Mouse (Mus musculus): ENCODE measurements around the gene Cobll1. TPM values are rescaled to one million over a fixed set of nuclear protein-coding genes. Genes with fewer than 3 reads are reported as not detected.

The Cobll1 gene
- total RNA-seq, 2 experiments from 2014 or later, result 2.9 TPM; not detected in 1

DNA sequence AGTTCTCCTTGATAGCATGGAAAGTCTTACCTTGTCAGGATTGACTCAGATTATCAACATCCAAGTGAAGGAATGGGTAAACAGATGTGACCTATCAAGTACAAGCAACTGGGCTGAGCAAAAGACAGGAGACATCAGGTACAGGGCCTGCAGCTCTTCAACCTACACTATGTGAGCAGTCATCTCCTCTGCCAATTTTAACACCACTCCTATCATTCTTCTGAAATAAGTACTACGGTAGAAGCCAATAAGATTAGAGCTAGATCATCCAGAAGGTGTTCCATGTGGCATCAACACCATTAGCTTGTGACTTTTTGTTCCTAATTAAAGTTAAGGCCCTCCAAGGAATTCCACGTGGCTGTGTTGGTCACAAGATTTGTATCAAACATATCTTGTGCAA lies 121.3 kb downstream of the Cobll1 start:
- ATAC-seq (replicated peaks; ENCODE audit: low FRiP score, poor library complexity, severe bottlenecking), result no peak

DNA sequence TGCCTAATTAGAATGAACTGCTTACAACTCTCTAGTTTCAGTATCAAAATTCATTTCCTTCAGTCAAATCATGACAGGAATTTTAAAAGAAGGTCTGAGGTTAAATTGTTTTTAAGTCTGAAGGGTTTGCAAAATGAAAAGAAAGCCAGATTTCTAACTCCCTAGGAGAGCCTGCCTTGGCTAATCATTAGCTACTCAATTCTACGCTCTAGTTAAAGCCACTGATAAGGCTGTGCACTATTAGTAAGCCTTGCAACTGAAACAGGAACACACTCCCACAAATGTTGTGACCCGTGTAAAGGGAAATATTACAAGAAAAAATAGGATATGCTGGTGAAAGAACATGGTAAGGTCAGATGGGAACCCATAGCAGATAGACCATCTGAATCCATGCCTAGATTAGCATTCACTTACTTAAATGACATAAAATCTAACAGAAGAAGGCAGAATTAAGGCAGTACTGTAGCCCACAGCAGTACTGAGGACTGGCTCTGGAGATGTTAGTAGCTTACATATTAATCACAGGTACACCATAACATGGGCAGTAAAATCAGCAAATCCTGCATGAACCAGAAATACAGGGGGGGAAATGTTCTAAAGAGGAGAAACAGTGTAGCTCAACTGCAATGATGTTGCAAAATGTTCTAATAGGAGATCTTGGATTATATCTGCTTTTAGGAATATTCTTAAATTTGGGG lies 122.6 kb downstream of the Cobll1 start:
- ATAC-seq (replicated peaks; ENCODE audit: low FRiP score, poor library complexity, severe bottlenecking), result no peak

DNA sequence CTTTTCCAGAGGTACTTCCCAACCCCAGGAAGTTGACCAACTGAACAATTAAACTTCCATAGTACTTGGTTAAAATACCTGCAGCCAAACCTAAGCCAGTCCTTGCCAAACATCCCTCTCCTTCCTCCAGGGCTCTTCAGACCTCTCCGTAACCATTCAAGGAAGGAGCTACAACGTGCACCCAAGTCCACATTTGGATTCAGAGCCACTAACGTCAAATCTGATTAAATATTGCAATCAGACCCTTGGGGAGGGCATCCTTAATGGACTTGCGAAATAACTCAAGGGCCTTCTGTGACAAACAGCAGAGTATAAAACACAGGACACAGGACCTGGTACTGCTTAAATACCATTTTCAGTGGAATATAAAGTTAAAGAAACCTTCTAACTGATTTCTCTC lies 126.0 kb downstream of the Cobll1 start:
- no peak for ATAC-seq (replicated peaks; ENCODE audit: low FRiP score, poor library complexity, severe bottlenecking)

DNA sequence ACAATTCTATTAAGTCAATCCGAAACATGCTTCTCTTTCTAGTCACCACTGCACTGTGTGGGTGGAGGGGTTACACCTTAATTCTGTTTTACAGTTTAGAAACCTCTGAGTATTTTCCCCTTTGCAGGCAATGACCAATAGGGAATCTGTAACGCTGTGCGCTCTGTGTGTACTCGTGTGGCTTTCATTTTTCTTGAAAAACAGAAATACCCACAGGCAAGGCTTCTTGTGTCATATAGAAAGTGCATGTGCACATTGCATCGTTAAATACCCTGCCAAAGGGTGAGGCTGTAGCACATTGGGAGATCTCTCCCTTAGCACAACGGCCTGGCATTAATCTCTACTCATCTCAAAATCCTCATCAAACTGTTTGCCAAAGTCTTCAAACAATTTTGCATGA lies 134.6 kb downstream of the Cobll1 start:
- ATAC-seq (replicated peaks; ENCODE audit: low FRiP score, poor library complexity, severe bottlenecking), result no peak

DNA sequence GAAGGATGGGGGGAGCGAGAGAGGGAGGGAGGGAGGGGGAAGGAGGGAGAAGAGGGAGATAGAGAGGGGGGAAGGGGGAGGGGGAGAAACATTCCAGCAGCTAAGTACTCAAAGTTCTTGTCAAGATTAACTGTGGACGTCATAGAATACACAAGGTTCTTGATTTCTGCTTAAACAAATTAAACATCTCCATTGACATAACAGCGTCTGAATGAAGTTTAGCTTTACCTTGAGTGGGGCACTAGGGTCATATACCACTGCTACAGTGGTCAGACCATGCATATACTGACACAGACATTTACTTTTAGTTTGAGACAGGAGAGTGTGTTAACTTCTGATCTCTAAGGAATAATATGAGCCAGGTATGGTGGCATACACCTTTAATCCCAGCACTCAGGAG lies 135.4 kb downstream of the Cobll1 start:
- no peak for ATAC-seq (replicated peaks; ENCODE audit: low FRiP score, poor library complexity, severe bottlenecking)

DNA sequence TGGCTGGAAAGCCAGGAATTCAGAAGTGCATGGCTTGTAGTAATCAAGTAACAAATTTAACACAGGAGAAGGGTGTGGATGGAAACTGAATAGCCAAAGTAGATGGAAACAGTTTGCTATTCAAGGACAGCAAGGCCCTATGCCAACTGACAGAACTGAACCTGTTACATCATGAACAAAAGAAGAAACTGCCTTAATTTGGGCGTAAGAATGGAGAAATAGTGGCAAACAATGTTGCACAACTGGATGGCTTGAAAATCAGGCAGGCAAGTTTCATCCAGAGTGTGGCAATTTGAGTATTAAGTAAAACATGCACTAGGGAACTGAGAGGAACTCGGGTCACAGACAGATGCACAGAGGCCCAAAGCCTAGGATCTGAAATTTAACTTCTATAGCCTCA lies 137.8 kb downstream of the Cobll1 start:
- no peak for ATAC-seq (replicated peaks; ENCODE audit: low FRiP score, poor library complexity, severe bottlenecking)

DNA sequence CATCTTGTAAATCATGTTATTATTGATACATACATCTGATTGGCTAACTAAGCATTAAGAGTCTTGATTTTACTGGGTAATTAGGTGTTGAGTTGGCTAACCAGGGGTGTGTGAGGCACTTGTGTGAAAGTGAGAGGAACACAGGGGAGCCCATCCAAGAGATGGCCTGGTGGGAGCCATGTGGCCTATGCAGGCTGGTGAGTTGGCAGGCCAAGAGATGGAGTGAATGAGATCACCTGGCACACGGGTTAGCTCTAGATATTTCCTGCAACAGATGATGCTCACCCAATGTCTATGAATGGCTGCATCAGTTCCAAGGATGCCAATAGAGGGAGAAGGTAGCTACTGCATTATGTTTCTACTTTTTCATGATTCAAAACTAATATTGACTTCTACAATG lies 139.2 kb downstream of the Cobll1 start:
- ATAC-seq (replicated peaks; ENCODE audit: low FRiP score, poor library complexity, severe bottlenecking), result no peak

DNA sequence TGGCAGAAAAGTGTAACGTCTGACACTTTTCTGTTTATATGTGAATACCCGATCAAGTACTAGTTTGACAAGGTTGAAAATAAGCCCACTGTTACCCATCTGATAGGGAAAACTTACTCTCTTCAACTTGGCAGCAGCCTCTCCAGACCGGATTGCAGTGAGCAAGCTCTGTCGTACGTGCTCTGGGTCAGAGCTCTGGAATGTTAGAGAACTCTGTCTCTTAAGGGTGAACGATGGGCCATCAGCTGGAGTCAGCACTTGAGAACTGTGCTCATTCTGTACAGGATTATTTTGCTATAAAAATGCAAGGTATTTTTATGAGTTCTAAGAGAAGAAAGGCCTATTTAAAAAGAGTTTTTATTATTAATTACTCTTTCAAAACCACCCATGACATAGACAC lies 143.6 kb downstream of the Cobll1 start:
- ATAC-seq (replicated peaks; ENCODE audit: low FRiP score, poor library complexity, severe bottlenecking), result no peak

DNA sequence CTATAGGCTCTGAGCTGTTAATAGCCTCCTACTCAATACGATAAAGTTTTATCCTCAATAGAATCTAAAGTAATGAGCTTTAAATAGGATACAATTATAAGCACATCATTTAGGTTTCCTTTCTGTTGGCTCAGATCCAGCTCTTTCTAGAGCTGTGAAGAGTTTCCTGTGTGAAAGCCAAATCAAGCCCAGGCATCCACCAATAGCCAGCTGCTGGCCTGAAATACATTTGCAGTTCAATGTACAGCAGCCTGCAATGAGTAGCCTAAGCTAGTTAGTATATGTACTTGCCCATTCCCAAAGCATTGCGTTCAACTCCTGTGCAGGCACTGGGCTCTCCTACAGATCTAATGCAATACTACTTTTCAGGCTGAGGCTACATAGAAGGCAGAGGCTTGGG lies 145.2 kb downstream of the Cobll1 start:
- no peak for ATAC-seq (replicated peaks; ENCODE audit: low FRiP score, poor library complexity, severe bottlenecking)

DNA sequence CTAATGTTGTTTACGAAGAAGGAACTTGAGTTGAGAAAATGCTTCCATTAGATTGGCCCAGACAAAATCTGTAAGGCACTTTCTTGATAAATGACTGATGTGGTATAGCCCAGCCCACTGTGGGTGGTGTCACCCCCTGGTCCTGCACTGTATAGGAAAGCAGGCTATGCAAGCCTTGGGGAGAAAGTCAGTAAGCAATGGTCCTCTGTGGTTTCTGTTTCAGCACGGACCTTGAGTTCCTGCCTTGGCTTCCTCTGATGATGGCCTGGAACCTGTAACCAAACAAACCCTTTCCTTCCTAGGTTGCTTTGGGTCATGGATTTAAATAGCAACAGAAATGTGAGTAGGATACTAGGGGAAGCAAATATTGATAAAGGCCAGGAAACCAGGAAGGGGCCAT lies 148.2 kb downstream of the Cobll1 start:
- no peak for ATAC-seq (replicated peaks; ENCODE audit: low FRiP score, poor library complexity, severe bottlenecking)

DNA sequence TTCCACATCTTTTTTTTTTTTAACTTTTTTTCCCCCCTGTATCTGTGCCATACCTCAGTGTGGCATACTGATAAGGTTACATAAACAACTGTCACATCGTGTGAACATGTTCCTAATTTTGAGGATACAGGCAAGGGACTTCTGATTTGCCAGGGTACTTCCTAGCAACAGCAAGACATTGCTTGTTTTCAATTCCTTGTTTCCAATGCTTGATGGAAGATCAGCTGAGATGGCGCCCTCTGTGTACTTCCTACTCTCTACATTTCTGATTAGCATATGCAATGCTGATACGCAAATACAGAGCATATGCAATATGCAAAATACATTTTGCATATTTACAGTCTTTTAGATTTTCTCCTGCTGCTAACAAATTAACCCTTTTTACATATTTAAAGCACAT lies 152.0 kb downstream of the Cobll1 start:
- ATAC-seq (replicated peaks; ENCODE audit: low FRiP score, poor library complexity, severe bottlenecking), result no peak

DNA sequence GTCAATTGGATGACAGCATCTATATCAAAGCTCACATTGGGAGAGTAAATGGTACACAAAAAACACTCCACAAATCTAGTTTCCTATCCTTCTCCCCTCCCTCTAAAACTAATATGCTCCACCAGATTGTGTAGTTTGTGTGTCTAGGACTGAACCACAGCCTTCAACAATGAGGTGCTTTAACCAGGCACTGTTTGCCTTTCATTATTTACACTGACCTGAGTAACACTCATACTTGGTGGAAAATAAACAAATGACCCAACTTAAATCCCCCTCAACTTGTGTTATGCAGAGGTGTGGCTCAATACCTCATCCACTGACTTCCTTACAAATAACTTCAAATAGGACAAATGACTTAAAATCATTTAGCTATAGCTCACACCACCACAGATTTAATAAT lies 155.8 kb downstream of the Cobll1 start:
- ATAC-seq (replicated peaks; ENCODE audit: low FRiP score, poor library complexity, severe bottlenecking), result no peak

DNA sequence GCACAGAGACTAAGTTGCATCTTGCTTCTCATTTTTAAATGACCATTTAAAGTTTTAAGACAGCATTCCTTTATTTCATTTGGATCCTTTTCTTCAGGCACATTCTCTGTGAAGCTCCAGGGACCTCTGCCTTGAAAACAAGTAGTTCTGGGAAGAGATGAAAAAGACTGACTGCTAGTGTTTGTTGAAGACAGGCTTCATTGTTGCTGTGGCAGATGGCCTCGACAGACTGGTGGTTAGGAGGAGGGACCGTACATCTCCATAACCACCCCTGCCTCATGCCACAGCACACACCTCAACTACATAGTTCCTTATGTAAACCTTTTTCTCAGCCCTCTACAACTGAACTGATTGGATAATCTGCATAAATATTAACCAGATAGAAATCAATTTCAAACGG lies 161.7 kb downstream of the Cobll1 start:
- no peak for ATAC-seq (replicated peaks; ENCODE audit: low FRiP score, poor library complexity, severe bottlenecking)

DNA sequence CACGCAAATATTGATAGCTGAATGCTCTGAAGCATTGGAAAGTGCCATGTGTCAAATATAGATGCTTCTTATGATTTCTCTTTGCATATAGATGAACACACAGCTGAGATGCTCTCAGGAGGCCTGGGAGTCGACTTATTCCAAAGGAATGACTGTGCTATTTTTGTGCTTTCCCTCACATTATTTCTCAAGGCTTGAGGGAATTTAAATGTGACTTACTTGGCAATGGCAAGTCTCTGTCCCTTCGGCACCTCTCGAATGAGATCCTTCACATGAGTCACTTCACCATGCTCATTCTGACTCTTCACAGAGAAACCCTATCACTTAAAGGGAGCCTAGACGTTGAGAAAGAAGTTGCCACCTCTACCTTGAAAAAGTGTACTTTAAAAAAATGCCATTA lies 163.4 kb downstream of the Cobll1 start:
- ATAC-seq (replicated peaks; ENCODE audit: low FRiP score, poor library complexity, severe bottlenecking), result no peak

DNA sequence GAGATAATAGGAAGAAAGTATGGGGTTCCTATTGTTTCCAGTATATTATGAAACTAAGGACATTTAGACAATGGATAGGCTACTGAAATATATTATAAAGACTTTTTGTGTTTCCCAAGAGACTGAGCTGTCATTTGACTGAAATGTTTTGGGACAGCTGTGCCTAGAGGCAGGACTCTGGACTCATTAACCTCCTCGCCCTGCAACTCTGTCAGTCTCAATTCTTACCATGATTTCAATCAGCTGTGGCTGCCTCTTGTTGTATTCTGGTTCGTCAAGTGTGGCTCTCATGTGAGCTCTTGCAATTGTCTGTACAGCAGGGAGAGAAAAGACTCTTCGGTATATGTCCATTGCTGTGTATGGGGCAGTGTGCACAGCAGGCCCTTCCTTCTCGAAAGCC lies 163.8 kb downstream of the Cobll1 start:
- no peak for ATAC-seq (replicated peaks; ENCODE audit: low FRiP score, poor library complexity, severe bottlenecking)

DNA sequence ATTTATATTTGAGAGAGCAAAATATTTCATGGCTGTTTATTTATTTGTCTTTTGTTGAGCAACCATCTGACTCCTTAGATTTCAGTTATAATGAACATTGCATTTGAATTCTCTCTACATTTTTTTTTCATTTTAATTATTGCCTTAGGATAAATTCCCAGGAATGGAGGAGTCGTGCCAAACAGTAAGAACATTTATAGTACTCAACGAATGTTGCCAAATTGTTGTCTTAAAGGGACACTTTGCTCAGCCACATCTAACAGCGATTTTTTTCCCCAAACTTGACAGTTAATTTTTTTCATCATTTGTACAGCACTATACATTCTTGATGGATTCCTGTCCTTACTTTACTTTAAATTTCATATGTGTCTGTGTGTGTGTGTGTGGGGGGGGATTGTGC lies 167.0 kb downstream of the Cobll1 start:
- no peak for ATAC-seq (replicated peaks; ENCODE audit: low FRiP score, poor library complexity, severe bottlenecking)

DNA sequence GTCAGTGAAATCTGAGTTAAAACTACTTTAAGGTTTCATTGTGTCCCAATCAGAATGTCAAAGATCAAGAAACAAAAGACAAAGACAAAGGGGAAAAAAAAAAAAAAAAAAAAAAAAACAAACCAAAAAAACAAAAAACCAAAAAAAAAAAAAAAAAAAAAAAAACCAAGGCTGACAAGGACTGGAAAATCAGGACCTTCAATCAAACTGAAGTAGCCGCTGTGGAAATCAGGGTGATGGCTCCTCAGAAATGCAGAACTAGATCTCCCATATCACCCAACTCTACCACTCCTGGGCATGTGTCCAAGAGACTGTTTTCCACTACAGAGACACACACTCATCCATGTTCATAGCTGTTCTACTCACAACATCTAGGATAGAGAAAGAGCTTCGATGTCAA lies 185.4 kb downstream of the Cobll1 start:
- ATAC-seq (replicated peaks; ENCODE audit: low FRiP score, poor library complexity, severe bottlenecking), result no peak

DNA sequence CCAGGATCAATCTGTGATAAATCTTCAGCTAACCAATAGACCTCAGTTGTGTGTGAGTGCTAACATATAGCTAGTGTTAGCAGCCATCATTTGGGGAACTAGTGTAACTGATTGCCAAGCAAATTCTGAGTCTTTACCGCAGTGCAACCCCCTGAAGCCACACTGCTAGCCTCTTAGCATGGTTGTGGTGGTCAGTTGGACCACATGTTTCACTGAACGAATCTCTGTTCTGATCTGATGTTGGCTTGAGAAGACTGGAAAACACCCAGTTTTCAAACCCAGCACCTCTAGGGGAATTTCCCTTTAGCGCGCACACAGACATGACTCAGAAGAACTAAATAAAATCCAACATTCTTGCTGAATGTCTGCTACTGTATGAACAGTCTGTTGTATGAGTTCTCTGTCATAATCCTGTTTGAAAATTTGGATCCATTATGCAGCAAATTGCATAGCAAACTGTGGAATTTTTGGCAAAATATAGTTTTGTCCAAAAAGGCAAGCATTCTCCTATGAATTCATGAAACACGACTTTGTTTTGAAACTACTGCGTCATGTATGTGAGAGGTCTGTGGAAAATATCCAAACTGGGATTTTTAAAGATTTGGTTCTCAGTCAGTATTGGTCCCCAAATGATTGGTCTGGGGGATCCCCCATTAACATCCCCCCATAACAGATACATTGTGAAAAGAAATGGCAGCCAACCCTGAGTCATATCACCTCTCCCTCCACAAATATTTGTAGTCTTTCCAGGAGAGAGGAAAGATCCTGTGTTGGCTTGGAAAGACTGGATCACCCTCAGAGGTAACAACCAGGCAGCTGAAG lies 186.8 kb downstream of the Cobll1 start:
- no peak for ATAC-seq (replicated peaks; ENCODE audit: low FRiP score, poor library complexity, severe bottlenecking)

DNA sequence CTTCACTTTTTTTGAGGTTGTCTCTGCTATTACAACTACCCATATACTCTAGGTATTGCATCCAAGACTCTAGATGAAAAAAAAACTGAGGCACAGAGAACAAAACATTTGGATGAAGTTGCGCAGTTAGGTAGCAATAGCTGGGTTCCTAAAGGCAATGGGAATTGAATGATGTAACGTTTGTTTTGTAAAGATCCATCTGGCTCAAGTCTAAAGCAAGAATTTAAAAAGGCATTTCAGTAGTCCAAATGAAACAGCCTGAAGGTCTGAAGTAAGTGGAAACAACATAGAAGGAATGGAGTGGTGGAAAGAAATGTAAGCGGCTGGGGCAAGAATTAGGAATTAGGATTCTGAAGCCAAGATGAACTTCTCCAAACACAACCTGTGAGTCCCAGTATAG lies 188.4 kb downstream of the Cobll1 start:
- no peak for ATAC-seq (replicated peaks; ENCODE audit: low FRiP score, poor library complexity, severe bottlenecking)

DNA sequence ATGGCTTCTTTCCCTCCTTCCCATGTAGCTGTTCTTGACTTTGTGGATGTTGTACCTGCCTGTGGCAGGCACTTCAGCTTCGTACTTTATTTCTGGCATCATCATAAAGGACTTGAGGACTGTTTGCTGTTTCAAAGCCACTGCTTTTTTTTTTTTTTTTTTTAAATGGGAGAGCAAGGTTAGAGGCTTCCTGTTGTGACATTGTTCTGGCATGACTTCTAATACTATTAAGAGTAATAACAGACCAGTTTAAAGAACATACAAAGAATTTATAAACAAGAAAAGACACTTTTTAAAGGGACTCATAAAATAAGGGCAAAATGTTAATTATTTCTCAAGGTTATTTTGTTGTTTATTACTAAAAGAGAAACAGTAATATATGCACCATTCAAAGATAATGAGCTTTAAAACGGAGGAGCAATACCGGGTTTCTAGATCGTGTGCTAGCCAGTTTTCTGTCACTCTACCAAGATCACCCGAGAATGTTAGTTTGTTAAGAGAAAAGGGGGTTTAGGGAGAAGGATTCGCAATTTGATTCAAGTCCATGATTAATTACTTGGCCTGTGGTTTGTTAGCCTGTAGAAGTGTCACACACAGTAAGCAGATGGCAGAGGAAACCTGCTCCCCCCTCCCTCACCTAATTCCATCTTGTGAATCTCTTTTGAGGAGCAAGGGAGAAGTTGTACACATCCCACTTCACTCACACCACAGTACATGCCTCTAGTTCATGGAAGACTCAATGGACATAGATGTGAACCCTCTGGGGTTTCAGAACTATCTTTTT lies 190.8 kb downstream of the Cobll1 start:
- ATAC-seq (replicated peaks; ENCODE audit: low FRiP score, poor library complexity, severe bottlenecking), result no peak
